Mouse (Mus musculus) midbrain, embryonic 15.5 days (tissue): ENCODE data around the gene Mif4gd. TPM values are rescaled to one million over a fixed set of nuclear protein-coding genes. Genes with fewer than 3 reads are reported as not detected.

ENCODE experiments used
- ATAC-seq: fragments of 200-750 bp; cut with Nextera tagmentation; replicated peaks from 2 replicates; pipeline ENCODE4 v1.8.0; 2017; ENCODE audit warnings: moderate TSS enrichment
- H3K27ac ChIP-seq: fragments of 300-500 bp; sonication (generic); 2 replicates; pipeline ENCODE4 v1.5.1; 2015; ENCODE audit warnings: mild to moderate bottlenecking, inconsistent platforms
- H3K27me3 ChIP-seq: fragments of 300-500 bp; sonication (generic); replicated peaks from 2 replicates; pipeline ENCODE4 v1.6.1; 2015; ENCODE audit warnings: inconsistent platforms
- H3K36me3 ChIP-seq: fragments of 300-500 bp; sonication (generic); replicated peaks from 2 replicates; pipeline ENCODE4 v1.6.1; 2015; ENCODE audit warnings: inconsistent platforms
- H3K4me1 ChIP-seq: fragments of 300-500 bp; sonication (generic); 2 replicates; pipeline ENCODE4 v1.6.1; 2015; ENCODE audit warnings: inconsistent platforms
- H3K4me2 ChIP-seq: fragments of 300-500 bp; sonication (generic); 2 replicates; pipeline ENCODE4 v1.6.1; 2015; ENCODE audit warnings: inconsistent platforms, mild to moderate bottlenecking, moderate library complexity
- H3K4me3 ChIP-seq: fragments of 300-500 bp; sonication (generic); 2 replicates; pipeline ENCODE4 v1.5.1; 2015; ENCODE audit warnings: mild to moderate bottlenecking, inconsistent platforms
- H3K9ac ChIP-seq: fragments of 300-500 bp; sonication (generic); 2 replicates; pipeline ENCODE4 v1.6.1; 2015; ENCODE audit warnings: mild to moderate bottlenecking, inconsistent platforms
- H3K9me3 ChIP-seq: fragments of 300-500 bp; sonication (generic); 2 replicates; pipeline ENCODE4 v1.6.1; 2016; ENCODE audit warnings: inconsistent platforms
- WGBS: fragments of 180-500 bp; shearing (Covaris S2); methylation state at CpG from one replicate; pipeline ENCODE4 v1.1.7; 2015; ENCODE audit warnings: mixed read lengths; 5-methylcytosine and 5-hydroxymethylcytosine counted together
- polyA plus RNA-seq: library from polyadenylated mRNA; unstranded; fragments of >200 nt; fragmentation: Nextera tagmentation; extraction: Ambion mirVana; gene quantifications from 2 replicates; pipeline ENCODE4 v1.2.1, GENCODE M21; 2015

Gene Mif4gd
- polyA plus RNA-seq, 1 experiment from 2014 or later: 12.9 TPM

- H3K4me2 ChIP-seq: no peak overlapping the region
- no peak overlapping the region for H3K27ac ChIP-seq
- no peak for ATAC-seq
- WGBS: 85% methylated on average over 4 of the region's 4 CpGs
- H3K36me3 ChIP-seq: peaks cover 6% of the 10 kb centered on the region
- no peaks in the 10 kb centered on the region for H3K27me3 ChIP-seq
- H3K4me1 ChIP-seq: no peaks in the 10 kb centered on the region
- H3K4me3 ChIP-seq: no peak overlapping the region
- H3K9me3 ChIP-seq: no peaks in the 10 kb centered on the region
- no peak overlapping the region for H3K9ac ChIP-seq
These were observed 28.9 kb upstream of the Mif4gd start for GRCm38 (mm10) chr11:115641664-115642036.

- H3K27ac ChIP-seq: no peak overlapping the region
- peaks cover 2% of the 10 kb centered on the region; the same call in 1 of the 2 replicates for H3K36me3 ChIP-seq
- 61% methylated on average over 14 of the region's 14 CpGs for WGBS
- no peak overlapping the region for H3K9ac ChIP-seq
- H3K4me1 ChIP-seq: no peaks in the 10 kb centered on the region
- no peaks in the 10 kb centered on the region for H3K9me3 ChIP-seq
- H3K4me2 ChIP-seq: no peak overlapping the region
- no peak overlapping the region for H3K4me3 ChIP-seq
- ATAC-seq: no peak
- no peaks in the 10 kb centered on the region for H3K27me3 ChIP-seq
These were observed 28.4 kb upstream of the Mif4gd start for GRCm38 (mm10) chr11:115640978-115641663.

DNA sequence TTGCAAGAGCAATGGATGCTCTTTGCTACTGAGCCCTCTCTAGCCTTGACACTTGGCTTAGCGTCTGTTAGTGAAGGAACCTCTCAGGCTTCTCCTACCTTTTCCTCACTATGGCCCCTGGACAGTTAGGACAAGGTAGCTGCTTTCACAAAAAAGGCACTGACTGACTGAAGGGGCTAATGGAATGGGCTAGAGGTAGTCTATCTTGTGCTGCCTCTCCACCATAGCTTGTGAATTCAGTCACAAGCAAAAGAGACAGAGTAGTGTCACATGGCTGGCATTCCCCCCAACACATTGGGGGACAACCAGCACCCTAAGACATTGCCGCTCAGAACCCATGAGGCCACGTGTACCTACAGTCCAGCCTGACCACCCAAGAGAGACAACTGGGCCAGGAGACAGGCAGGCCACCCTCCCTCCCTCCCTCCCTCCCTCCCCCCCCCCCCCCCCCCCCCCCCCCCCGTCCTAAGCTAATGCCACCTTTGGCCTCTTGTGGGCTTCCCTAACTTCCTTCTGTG lies 27.6 kb upstream of the Mif4gd start:
- Histone ChIP-seq H3K4me3 (no peak overlapping the region), H3K4me2 (no peak overlapping the region), H3K27ac (no peak overlapping the region), H3K36me3 (no peaks in the 10 kb centered on the region; the same call in 1 of the 2 replicates), H3K9me3 (no peaks in the 10 kb centered on the region), H3K27me3 (no peaks in the 10 kb centered on the region), H3K4me1 (no peaks in the 10 kb centered on the region), H3K9ac (no peak overlapping the region)
- no peak for ATAC-seq
- 83% methylated on average over 3 of the region's 4 CpGs for WGBS

DNA sequence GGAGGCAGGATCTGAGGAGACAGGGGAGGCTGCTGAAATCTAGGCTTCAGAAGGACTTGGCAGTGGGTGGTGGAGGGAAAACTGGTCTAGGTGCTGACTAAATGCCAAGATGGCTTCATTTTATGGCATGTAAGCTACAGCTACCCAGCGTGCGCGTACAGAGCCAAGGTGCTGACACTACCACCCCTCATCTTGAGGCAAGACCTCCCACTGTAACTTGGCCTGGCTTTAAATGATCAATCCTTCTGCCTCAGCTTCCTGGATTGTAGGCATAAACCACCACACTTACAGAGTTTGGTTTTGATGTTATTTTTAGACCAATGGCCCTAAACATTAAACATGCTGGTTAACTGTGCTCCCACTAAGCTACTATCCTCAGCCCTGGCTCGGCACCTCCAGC lies 26.8 kb upstream of the Mif4gd start:
- Histone ChIP-seq H3K4me2 (no peak overlapping the region), H3K27ac (no peak overlapping the region), H3K9ac (no peak overlapping the region), H3K4me3 (no peak overlapping the region), H3K4me1 (no peaks in the 10 kb centered on the region), H3K36me3 (no peaks in the 10 kb centered on the region; the same call in 1 of the 2 replicates), H3K9me3 (no peaks in the 10 kb centered on the region), H3K27me3 (no peaks in the 10 kb centered on the region)
- WGBS: 97% methylated on average over 4 of the region's 4 CpGs
- ATAC-seq: no peak

- H3K9ac ChIP-seq: no peak overlapping the region
- H3K27ac ChIP-seq: no peak overlapping the region
- no peak overlapping the region for H3K4me3 ChIP-seq
- H3K4me2 ChIP-seq: no peak overlapping the region
- 83% methylated on average over 5 of the region's 5 CpGs for WGBS
- H3K36me3 ChIP-seq: no peaks in the 10 kb centered on the region
- ATAC-seq: no peak
- H3K4me1 ChIP-seq: no peaks in the 10 kb centered on the region
- H3K9me3 ChIP-seq: no peaks in the 10 kb centered on the region
- H3K27me3 ChIP-seq: no peaks in the 10 kb centered on the region
These were observed 26.0 kb upstream of the Mif4gd start for GRCm38 (mm10) chr11:115638498-115639409.

DNA sequence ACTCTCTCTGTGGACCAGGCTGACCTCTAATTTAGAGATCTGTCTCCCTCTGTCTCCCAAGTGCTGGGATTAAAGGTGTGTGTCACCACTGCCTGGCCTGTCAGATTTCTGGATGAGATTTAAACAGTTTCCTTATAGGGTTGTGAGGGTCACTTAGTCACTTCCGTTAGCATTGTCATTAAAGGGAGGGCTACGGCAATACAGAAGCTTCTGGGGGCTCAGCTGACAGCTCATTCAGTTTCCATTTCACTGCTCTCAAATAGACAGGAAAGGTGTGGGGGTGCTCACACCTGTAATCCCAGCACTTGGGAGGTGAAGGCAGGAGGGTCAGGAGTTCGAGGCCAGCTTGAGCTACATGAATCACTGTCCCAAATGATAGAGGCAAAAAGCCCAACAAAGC lies 24.2 kb upstream of the Mif4gd start:
- ATAC-seq: no peak
- H3K27ac ChIP-seq: no peak overlapping the region
- no peaks in the 10 kb centered on the region for H3K9me3 ChIP-seq
- H3K27me3 ChIP-seq: no peaks in the 10 kb centered on the region
- WGBS: 83% methylated on average over 3 of the region's 3 CpGs
- no peaks in the 10 kb centered on the region for H3K4me1 ChIP-seq
- no peaks in the 10 kb centered on the region for H3K36me3 ChIP-seq
- no peak overlapping the region for H3K4me3 ChIP-seq
- H3K4me2 ChIP-seq: no peak overlapping the region
- no peak overlapping the region for H3K9ac ChIP-seq

DNA sequence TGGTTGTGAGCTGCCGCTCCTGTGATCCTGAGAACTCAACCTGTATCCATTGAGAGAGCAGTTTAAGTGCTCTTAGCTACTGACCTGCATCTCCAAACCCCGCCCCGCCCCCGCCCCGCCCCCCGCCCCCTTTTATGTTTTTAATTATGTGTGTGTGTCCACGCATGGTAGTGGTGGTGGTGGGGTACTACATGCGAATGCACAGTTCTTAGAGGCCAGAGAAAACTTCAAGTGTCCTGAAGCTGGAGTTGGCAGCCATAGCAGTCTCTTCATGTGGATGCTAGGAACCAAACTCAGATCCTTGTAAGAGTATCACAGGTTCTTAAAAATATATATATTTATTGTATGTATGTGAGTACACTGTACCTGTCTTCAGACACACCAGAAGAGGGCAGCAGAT lies 22.7 kb upstream of the Mif4gd start:
- H3K9me3 ChIP-seq: no peaks in the 10 kb centered on the region
- H3K4me2 ChIP-seq: no peak overlapping the region
- no peak overlapping the region for H3K9ac ChIP-seq
- ATAC-seq: no peak
- no peaks in the 10 kb centered on the region for H3K27me3 ChIP-seq
- no peak overlapping the region for H3K4me3 ChIP-seq
- no peak overlapping the region for H3K27ac ChIP-seq
- H3K4me1 ChIP-seq: no peaks in the 10 kb centered on the region
- WGBS: 81% methylated on average over 8 of the region's 8 CpGs
- no peaks in the 10 kb centered on the region for H3K36me3 ChIP-seq

- Histone ChIP-seq H3K27me3 (no peaks in the 10 kb centered on the region), H3K9me3 (no peaks in the 10 kb centered on the region), H3K4me3 (no peak overlapping the region), H3K27ac (no peak overlapping the region), H3K4me2 (no peak overlapping the region), H3K4me1 (no peaks in the 10 kb centered on the region), H3K36me3 (no peaks in the 10 kb centered on the region), H3K9ac (no peak overlapping the region)
- ATAC-seq: no peak
- WGBS: 84% methylated on average over 8 of the region's 8 CpGs
These were observed 22.3 kb upstream of the Mif4gd start for GRCm38 (mm10) chr11:115635041-115635440.

- Histone ChIP-seq H3K4me1 (no peaks in the 10 kb centered on the region), H3K4me3 (no peak overlapping the region), H3K9ac (no peak overlapping the region), H3K27me3 (no peaks in the 10 kb centered on the region), H3K4me2 (no peak overlapping the region), H3K27ac (no peak overlapping the region), H3K9me3 (no peaks in the 10 kb centered on the region), H3K36me3 (no peaks in the 10 kb centered on the region)
- WGBS: 81% methylated on average over 4 of the region's 4 CpGs
- ATAC-seq: no peak
These were observed 21.3 kb upstream of the Mif4gd start for GRCm38 (mm10) chr11:115634109-115634508.

- WGBS: 87% methylated on average over 10 of the region's 10 CpGs
These were observed 20.1 kb upstream of the Mif4gd start for GRCm38 (mm10) chr11:115632862-115633261.

GRCm38 (mm10) chr11:115632247-115632646 lies 19.5 kb upstream of the Mif4gd start:
- WGBS: 76% methylated on average over 7 of the region's 7 CpGs
- ATAC-seq: no peak

More at GRCm38 (mm10) chr11:115632862-115633261, 20.1 kb upstream of the Mif4gd start:
- Histone ChIP-seq H3K36me3 (no peaks in the 10 kb centered on the region), H3K4me3 (no peak overlapping the region), H3K9me3 (no peaks in the 10 kb centered on the region), H3K4me1 (no peaks in the 10 kb centered on the region), H3K27me3 (no peaks in the 10 kb centered on the region), H3K9ac (no peak overlapping the region), H3K27ac (no peak overlapping the region), H3K4me2 (no peak overlapping the region)
- no peak for ATAC-seq

GRCm38 (mm10) chr11:115631505-115631890 lies 18.7 kb upstream of the Mif4gd start:
- Histone ChIP-seq H3K36me3 (no peaks in the 10 kb centered on the region), H3K4me2 (no peak overlapping the region), H3K9me3 (no peaks in the 10 kb centered on the region), H3K27me3 (no peaks in the 10 kb centered on the region), H3K4me3 (no peak overlapping the region), H3K9ac (no peak overlapping the region), H3K27ac (no peak overlapping the region), H3K4me1 (peaks cover 8% of the 10 kb centered on the region)
- 17% methylated on average over 3 of the region's 3 CpGs for WGBS
- ATAC-seq: no peak

More at GRCm38 (mm10) chr11:115632247-115632646, 19.5 kb upstream of the Mif4gd start:
- Histone ChIP-seq H3K27me3 (no peaks in the 10 kb centered on the region), H3K9me3 (no peaks in the 10 kb centered on the region), H3K9ac (no peak overlapping the region), H3K4me2 (no peak overlapping the region), H3K4me3 (no peak overlapping the region), H3K36me3 (no peaks in the 10 kb centered on the region), H3K27ac (no peak overlapping the region), H3K4me1 (peaks cover under 1% of the 10 kb centered on the region)
